Mouse (Mus musculus) forebrain, postnatal 0 days (tissue): Measurements from ENCODE around the gene Medag. TPM values are rescaled to one million over a fixed set of nuclear protein-coding genes. Genes with fewer than 3 reads are reported as not detected.

Source experiments
- ATAC-seq: fragments of 200-750 bp; cut with Nextera tagmentation; 2 replicates; pipeline ENCODE4 v1.8.0; 2017; ENCODE audit warnings: mild to moderate bottlenecking, moderate library complexity
- DNase-seq: peaks from one replicate; pipeline ENCODE4 v3.0.0-alpha.2; 2015
- H3K27ac ChIP-seq: fragments of 300-500 bp; sonication (generic); 2 replicates; pipeline ENCODE4 v1.5.1; 2014; ENCODE audit warnings: low read depth, mild to moderate bottlenecking, antibody characterized with exemption, low read length, moderate library complexity, mixed read lengths
- H3K27me3 ChIP-seq: fragments of 300-500 bp; sonication (generic); 2 replicates; pipeline ENCODE4 v1.6.1; 2014; ENCODE audit warnings: mild to moderate bottlenecking, low read length, mixed read lengths; ENCODE audit not compliant: insufficient read depth
- H3K36me3 ChIP-seq: fragments of 300-500 bp; sonication (generic); 2 replicates; pipeline ENCODE4 v1.6.1; 2014; ENCODE audit warnings: mild to moderate bottlenecking, moderate library complexity; ENCODE audit not compliant: insufficient read depth
- H3K4me1 ChIP-seq: fragments of 300-500 bp; sonication (generic); 2 replicates; pipeline ENCODE4 v1.6.1; 2014; ENCODE audit warnings: antibody characterized with exemption; ENCODE audit not compliant: insufficient read depth
- H3K4me2 ChIP-seq: fragments of 300-500 bp; sonication (generic); 2 replicates; pipeline ENCODE4 v1.6.1; 2014; ENCODE audit warnings: low read depth, mild to moderate bottlenecking, moderate library complexity
- H3K4me3 ChIP-seq: fragments of 300-500 bp; sonication (generic); 2 replicates; pipeline ENCODE4 v1.5.1; 2014; ENCODE audit warnings: low read depth, low read length, mixed read lengths
- H3K9ac ChIP-seq: fragments of 300-500 bp; sonication (generic); 2 replicates; pipeline ENCODE4 v1.6.1; 2014; ENCODE audit warnings: mild to moderate bottlenecking
- H3K9me3 ChIP-seq: fragments of 300-500 bp; sonication (generic); 2 replicates; pipeline ENCODE4 v1.6.1; 2016; ENCODE audit warnings: low read length
- CTCF ChIP-seq: sonication (generic); IDR thresholded peaks from 2 replicates; pipeline ENCODE4 v1.5.1; 2016; ENCODE audit warnings: antibody characterized with exemption, control low read depth, low read depth
- WGBS: fragments of 180-500 bp; shearing (Covaris S2); extraction: QIAGEN DNeasy Blood & Tissue Kit; methylation state at CpG from one replicate; pipeline ENCODE4 v1.1.7; 2014; 5-methylcytosine and 5-hydroxymethylcytosine counted together
- polyA plus RNA-seq: library from polyadenylated mRNA; unstranded; fragments of >200 nt; fragmentation: Nextera tagmentation; extraction: Ambion mirVana; gene quantifications from 2 replicates; pipeline ENCODE4 v1.2.1, GENCODE M21; 2015
- total RNA-seq: library from RNA; depleted of rRNA; stranded (reverse); fragments of >200 nt; gene quantifications from 2 replicates; pipeline ENCODE4 v1.2.3, GENCODE M21; 2014

Medag gene
- total and polyA plus RNA-seq, 2 experiments from 2014 or later: 1.8 to 2.1 TPM

DNA sequence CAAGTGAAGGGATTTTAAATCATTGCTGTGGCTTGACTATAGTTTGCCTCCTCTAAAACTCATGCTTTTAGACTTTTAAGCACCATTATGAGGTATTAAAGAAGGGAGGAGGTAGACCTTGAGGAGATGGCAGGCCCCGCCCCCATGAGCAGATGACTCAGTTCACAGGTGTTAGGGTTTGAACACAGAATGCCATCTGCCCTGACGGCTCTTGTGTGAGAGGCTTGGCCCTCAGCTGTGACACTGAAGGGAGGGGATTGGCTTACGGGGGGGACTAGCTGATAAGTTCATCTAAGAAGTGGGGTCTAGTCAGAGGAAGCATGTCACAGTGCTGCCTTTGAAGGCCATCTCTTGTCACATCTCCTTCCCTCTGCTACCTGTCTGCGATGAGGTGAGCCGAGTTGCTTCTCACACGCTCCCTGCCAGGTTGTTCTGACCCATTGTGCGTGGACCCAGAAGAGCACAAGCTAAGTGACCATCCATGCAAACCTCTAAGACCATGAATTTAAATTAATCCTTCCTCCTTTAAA, 10.0 kb upstream of the Medag start:
- H3K36me3 ChIP-seq: no peaks in the 10 kb centered on the region
- WGBS: 90% methylated on average over 7 of the region's 7 CpGs
- H3K4me2 ChIP-seq: no peak overlapping the region
- H3K27me3 ChIP-seq: no peaks in the 10 kb centered on the region
- TF ChIP-seq CTCF: no peak
- no peaks in the 10 kb centered on the region for H3K4me1 ChIP-seq
- H3K9me3 ChIP-seq: no peaks in the 10 kb centered on the region
- H3K4me3 ChIP-seq: no peak overlapping the region
- H3K9ac ChIP-seq: no peak overlapping the region
- no peak overlapping the region for H3K27ac ChIP-seq
- DNase-seq (no peak), ATAC-seq (no peak)

DNA sequence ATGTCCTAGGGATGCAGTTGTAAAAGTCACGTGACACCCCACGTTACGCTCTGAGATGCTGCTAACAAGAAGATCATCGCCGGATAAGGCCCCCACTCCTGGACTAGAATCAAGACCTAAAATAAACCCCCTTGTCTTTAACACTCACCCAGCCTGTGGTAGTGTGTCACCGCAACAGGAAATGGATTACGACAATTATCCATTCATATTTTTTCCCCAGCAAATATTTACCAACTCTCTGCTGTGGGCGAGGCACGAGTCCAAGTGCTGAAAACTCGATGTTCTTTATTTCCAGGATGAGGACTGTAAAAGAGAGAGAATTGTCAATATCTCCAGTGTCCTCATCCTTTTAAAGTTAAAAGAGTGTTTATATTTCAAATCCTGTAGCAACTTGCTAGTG, 9.5 kb upstream of the Medag start:
- no peak for TF ChIP-seq CTCF
- no peak for DNase-seq
- 89% methylated on average over 10 of the region's 10 CpGs for whole genome bisulfite sequencing

DNA sequence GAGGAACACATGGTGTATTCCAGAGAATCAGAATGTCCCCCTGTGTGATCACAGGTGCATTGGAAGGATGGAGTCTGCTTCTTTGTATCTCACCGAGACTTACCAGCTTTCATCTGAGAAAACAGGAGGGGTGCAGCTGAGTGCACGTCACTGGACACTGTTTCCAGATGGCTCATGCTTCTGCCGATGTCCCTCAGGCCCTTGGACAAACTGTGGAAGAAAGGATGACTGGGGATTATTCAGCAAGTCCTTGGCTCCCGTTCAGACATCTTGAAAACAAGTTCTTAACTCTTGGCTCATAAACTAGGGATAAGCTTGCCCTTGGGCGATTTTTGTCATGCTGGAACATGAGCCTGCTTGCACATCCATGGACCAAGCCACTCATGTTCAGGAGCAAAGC, 8.2 kb upstream of the Medag start:
- Histone ChIP-seq H3K9ac (no peak overlapping the region), H3K4me2 (no peak overlapping the region), H3K27me3 (no peaks in the 10 kb centered on the region), H3K36me3 (no peaks in the 10 kb centered on the region), H3K4me3 (no peak overlapping the region), H3K9me3 (no peaks in the 10 kb centered on the region), H3K4me1 (no peaks in the 10 kb centered on the region), H3K27ac (no peak overlapping the region)
- ATAC-seq (no peak; the same call in 1 of the 2 replicates), DNase-seq (peak; percentile 50)
- WGBS: 47% methylated on average over 5 of the region's 5 CpGs
- no peak for TF ChIP-seq CTCF

More for the DNA sequence above, 9.5 kb upstream of the Medag start:
- no peak for ATAC-seq
- H3K27me3 ChIP-seq: no peaks in the 10 kb centered on the region
- no peak overlapping the region for H3K4me3 ChIP-seq
- no peaks in the 10 kb centered on the region for H3K36me3 ChIP-seq
- no peak overlapping the region for H3K9ac ChIP-seq
- H3K4me1 ChIP-seq: no peaks in the 10 kb centered on the region
- H3K4me2 ChIP-seq: no peak overlapping the region
- no peak overlapping the region for H3K27ac ChIP-seq
- H3K9me3 ChIP-seq: no peaks in the 10 kb centered on the region

DNA sequence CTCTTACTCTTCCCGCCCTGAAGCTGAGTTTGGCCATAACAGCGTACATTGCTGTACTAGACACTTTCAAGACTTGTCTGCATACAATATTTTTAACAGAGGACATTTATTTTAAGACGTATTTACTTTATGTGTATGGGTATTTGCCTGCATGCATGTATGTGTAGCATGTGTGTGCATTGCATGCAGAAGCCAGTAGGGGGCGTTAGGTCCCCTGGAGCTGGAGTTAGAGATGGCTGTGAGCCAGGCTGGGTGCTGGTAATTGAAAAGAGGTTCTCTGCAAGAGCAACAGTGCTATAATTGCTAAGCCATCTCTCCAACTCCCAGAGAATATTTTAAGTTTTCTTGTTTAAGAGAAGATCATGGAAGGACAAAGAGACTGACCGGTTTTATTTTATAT, 6.8 kb upstream of the Medag start:
- 79% methylated on average over 5 of the region's 5 CpGs for WGBS

DNA sequence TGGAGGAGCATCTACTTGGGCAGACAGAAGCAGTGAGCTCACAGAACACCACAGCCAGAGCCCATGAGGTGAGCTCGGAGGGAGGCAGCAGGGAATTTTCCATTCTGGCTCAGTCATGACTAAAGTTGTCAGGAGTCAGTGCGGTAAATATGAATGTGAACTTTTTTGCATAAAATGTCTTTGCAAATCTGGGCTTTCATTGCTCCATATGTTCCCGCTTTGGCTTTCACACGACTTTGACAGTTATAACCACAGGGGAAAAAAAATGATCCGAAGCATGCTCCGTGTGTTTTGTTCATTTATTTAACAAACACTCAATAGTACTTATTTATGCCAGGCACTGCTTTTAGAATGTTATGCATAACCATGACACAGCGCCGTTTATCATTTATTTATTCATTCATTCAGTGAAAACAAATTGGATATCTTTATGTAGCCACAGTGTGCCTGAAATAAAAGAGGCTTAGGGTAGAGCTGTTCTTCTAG, 4.7 kb upstream of the Medag start:
- Histone ChIP-seq H3K27ac (peak overlapping the region; percentile 70), H3K9ac (no peak overlapping the region), H3K4me3 (no peak overlapping the region), H3K4me2 (no peak overlapping the region), H3K27me3 (no peaks in the 10 kb centered on the region), H3K9me3 (no peaks in the 10 kb centered on the region), H3K4me1 (peaks cover 9% of the 10 kb centered on the region), H3K36me3 (no peaks in the 10 kb centered on the region)
- ATAC-seq (peak; percentile 87), DNase-seq (peak; percentile 80)
- 48% methylated on average over 8 of the region's 8 CpGs for WGBS
- no peak for TF ChIP-seq CTCF

More for the DNA sequence above, 6.8 kb upstream of the Medag start:
- Histone ChIP-seq H3K4me3 (no peak overlapping the region), H3K9me3 (no peaks in the 10 kb centered on the region), H3K9ac (no peak overlapping the region), H3K27ac (no peak overlapping the region), H3K36me3 (no peaks in the 10 kb centered on the region), H3K4me1 (no peaks in the 10 kb centered on the region), H3K27me3 (no peaks in the 10 kb centered on the region), H3K4me2 (no peak overlapping the region)
- no peak for TF ChIP-seq CTCF
- ATAC-seq (no peak), DNase-seq (no peak)

DNA sequence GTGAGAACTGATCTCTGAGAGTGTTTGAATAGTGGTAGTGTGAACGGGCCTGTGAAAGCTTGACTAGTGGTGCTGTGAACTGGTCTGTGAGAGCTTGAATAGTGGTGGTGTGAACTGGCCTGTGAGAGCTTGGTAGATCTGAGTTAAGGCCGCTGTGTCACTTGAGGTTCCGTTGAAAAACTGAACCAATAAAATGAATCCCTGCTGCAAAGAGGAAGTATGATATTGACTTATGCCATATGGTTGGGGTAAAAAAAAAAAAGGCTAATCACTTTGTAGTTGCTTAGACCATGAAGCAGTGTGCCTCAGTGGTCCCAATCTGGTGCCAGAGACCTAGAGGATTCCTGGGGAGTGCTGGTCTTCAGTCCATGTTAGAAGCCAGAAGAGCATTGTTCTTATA, 2.0 kb upstream of the Medag start:
- WGBS: 96% methylated on average over 3 of the region's 3 CpGs
- Histone ChIP-seq H3K36me3 (no peaks in the 10 kb centered on the region), H3K9me3 (no peaks in the 10 kb centered on the region), H3K4me3 (no peak overlapping the region), H3K9ac (no peak overlapping the region), H3K4me1 (peaks cover 16% of the 10 kb centered on the region), H3K4me2 (no peak overlapping the region), H3K27me3 (no peaks in the 10 kb centered on the region), H3K27ac (no peak overlapping the region)
- no peak for ATAC-seq
- DNase-seq: no peak
- TF ChIP-seq CTCF: no peak

DNA sequence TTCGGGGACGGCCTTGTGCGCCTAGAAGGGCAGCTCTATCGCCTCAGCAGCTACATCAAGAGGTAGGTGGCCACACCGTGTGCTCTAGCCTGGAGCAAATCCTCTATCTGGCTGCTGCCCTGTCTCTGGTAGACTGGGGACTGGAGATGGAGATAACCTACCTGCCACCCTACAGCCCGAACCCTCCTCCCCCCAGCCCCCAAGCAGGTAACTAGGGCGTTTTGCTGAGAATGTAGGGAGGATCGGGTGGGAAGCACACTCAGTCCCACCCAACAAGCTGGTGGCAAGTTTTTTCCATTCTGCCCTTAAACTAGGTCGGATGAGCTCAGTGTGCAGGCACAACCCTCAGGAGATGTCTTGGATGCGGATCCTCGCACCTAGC, 636 bp downstream of the Medag start:
- 40% methylated on average over 11 of the region's 11 CpGs for WGBS
- no peak for TF ChIP-seq CTCF
- Histone ChIP-seq H3K36me3 (no peaks in the 10 kb centered on the region), H3K4me2 (peak overlapping the region; percentile 50), H3K4me3 (peak overlapping the region; percentile 18; the same call in 1 of the 2 replicates), H3K4me1 (peaks cover 16% of the 10 kb centered on the region), H3K27me3 (no peaks in the 10 kb centered on the region), H3K9ac (peak overlapping the region; percentile 19; the same call in 1 of the 2 replicates), H3K9me3 (no peaks in the 10 kb centered on the region), H3K27ac (no peak overlapping the region)
- DNase-seq (no peak), ATAC-seq (0 out of 2 replicates have a peak, but pooled peaks have one; percentile 15)
